Mouse (Mus musculus): ENCODE measurements at regions not wholly inside any gene's neighbourhood (a gene's known extent, or its start where the extent isn't known, plus 50 kb on each side); places are given as distances from the start of the nearest gene placed in this dataset.

DNA sequence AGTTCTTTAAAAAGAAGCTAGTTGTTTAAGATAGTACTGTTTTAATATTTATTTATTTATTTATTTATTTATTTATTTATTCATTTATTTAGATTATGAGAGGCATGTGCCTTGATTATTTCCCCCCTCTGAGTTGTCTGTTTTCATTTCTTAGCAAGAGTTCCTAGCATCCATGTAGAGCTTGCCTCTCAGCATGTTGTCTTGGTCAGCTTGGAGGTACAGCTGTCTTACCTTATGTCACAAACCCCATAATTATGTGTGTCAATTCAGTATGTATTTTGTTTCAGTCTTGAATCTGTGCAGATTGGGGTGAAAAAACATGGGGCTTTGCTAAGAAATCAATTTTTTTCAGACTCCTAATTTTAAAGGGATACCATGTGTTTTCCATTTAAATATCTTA lies 1116.3 kb downstream of the Basp1 start:
- Histone ChIP-seq H3K27ac (ENCODE audit: insufficient read depth, low read length) (no peak overlapping the region), H3K9ac (ENCODE audit: low read depth, poor library complexity, severe bottlenecking) (no peak overlapping the region), H3K36me3 (ENCODE audit: control insufficient read depth, insufficient read depth, low read length, poor library complexity, severe bottlenecking) (no peaks in the 10 kb centered on the region), H3K4me3 (ENCODE audit: low read depth, low read length) (no peak overlapping the region), H3K27me3 (ENCODE audit: control insufficient read depth, insufficient read depth, low read length, poor library complexity, severe bottlenecking) (no peaks in the 10 kb centered on the region), H3K9me3 (replicated peaks; ENCODE audit: control insufficient read depth, insufficient read depth, low read length, poor library complexity, severe bottlenecking) (no peaks in the 10 kb centered on the region), H3K4me1 (ENCODE audit: control insufficient read depth, insufficient read depth, low read length) (no peaks in the 10 kb centered on the region)
- TF ChIP-seq POLR2A (IDR thresholded peaks at IDR 0.05; ENCODE audit: insufficient read depth, low read length) (no peak), CTCF (IDR thresholded peaks at IDR 0.05; ENCODE audit: low read depth, low read length) (no peak), EP300 (IDR thresholded peaks at IDR 0.05; ENCODE audit: insufficient read depth, low read depth, low read length) (no peak)

- H3K27me3 ChIP-seq (ENCODE audit: control insufficient read depth, insufficient read depth, low read length, poor library complexity, severe bottlenecking) = no peaks in the 10 kb centered on the region
- H3K27ac ChIP-seq (ENCODE audit: insufficient read depth, low read length) = no peak overlapping the region
- H3K4me3 ChIP-seq (ENCODE audit: low read depth, low read length) = no peak overlapping the region
- TF ChIP-seq POLR2A (IDR thresholded peaks at IDR 0.05; ENCODE audit: insufficient read depth, low read length) (no peak), EP300 (IDR thresholded peaks at IDR 0.05; ENCODE audit: insufficient read depth, low read depth, low read length) (no peak), CTCF (IDR thresholded peaks at IDR 0.05; ENCODE audit: low read depth, low read length) (no peak)
- no peaks in the 10 kb centered on the region for H3K4me1 ChIP-seq (ENCODE audit: control insufficient read depth, insufficient read depth, low read length)
- no peaks in the 10 kb centered on the region for H3K9me3 ChIP-seq (replicated peaks; ENCODE audit: control insufficient read depth, insufficient read depth, low read length, poor library complexity, severe bottlenecking)
- H3K9ac ChIP-seq (ENCODE audit: low read depth, poor library complexity, severe bottlenecking) = no peak overlapping the region
- H3K36me3 ChIP-seq (ENCODE audit: control insufficient read depth, insufficient read depth, low read length, poor library complexity, severe bottlenecking) = no peaks in the 10 kb centered on the region
Observed at GRCm38 (mm10) chr15:24296798-24297197, 1116.8 kb downstream of the Basp1 start.

GRCm38 (mm10) chr15:24275100-24275499 lies 1138.5 kb downstream of the Basp1 start:
- Histone ChIP-seq H3K9me3 (replicated peaks; ENCODE audit: control insufficient read depth, insufficient read depth, low read length, poor library complexity, severe bottlenecking) (no peaks in the 10 kb centered on the region), H3K4me1 (ENCODE audit: control insufficient read depth, insufficient read depth, low read length) (no peaks in the 10 kb centered on the region), H3K4me3 (ENCODE audit: low read depth, low read length) (no peak overlapping the region), H3K36me3 (ENCODE audit: control insufficient read depth, insufficient read depth, low read length, poor library complexity, severe bottlenecking) (no peaks in the 10 kb centered on the region), H3K9ac (ENCODE audit: low read depth, poor library complexity, severe bottlenecking) (no peak overlapping the region), H3K27me3 (ENCODE audit: control insufficient read depth, insufficient read depth, low read length, poor library complexity, severe bottlenecking) (no peaks in the 10 kb centered on the region), H3K27ac (ENCODE audit: insufficient read depth, low read length) (no peak overlapping the region)
- TF ChIP-seq CTCF (IDR thresholded peaks at IDR 0.05; ENCODE audit: low read depth, low read length) = no peak
- TF ChIP-seq EP300 (IDR thresholded peaks at IDR 0.05; ENCODE audit: insufficient read depth, low read depth, low read length) = no peak
- no peak for TF ChIP-seq POLR2A (IDR thresholded peaks at IDR 0.05; ENCODE audit: insufficient read depth, low read length)

GRCm38 (mm10) chr15:24267360-24267759 lies 1146.2 kb downstream of the Basp1 start:
- H3K36me3 ChIP-seq (ENCODE audit: control insufficient read depth, insufficient read depth, low read length, poor library complexity, severe bottlenecking) = no peaks in the 10 kb centered on the region
- no peaks in the 10 kb centered on the region for H3K4me1 ChIP-seq (ENCODE audit: control insufficient read depth, insufficient read depth, low read length)
- no peak overlapping the region for H3K9ac ChIP-seq (ENCODE audit: low read depth, poor library complexity, severe bottlenecking)
- TF ChIP-seq EP300 (IDR thresholded peaks at IDR 0.05; ENCODE audit: insufficient read depth, low read depth, low read length) = no peak
- TF ChIP-seq CTCF (IDR thresholded peaks at IDR 0.05; ENCODE audit: low read depth, low read length) = no peak
- no peak for TF ChIP-seq POLR2A (IDR thresholded peaks at IDR 0.05; ENCODE audit: insufficient read depth, low read length)
- no peaks in the 10 kb centered on the region; the same call in 1 of the 2 replicates for H3K27me3 ChIP-seq (ENCODE audit: control insufficient read depth, insufficient read depth, low read length, poor library complexity, severe bottlenecking)
- H3K9me3 ChIP-seq (replicated peaks; ENCODE audit: control insufficient read depth, insufficient read depth, low read length, poor library complexity, severe bottlenecking) = no peaks in the 10 kb centered on the region
- H3K27ac ChIP-seq (ENCODE audit: insufficient read depth, low read length) = no peak overlapping the region
- no peak overlapping the region for H3K4me3 ChIP-seq (ENCODE audit: low read depth, low read length)

Measured in ES-Bruce4 (cell line).